Mouse (Mus musculus) limb, embryonic 14.5 days (tissue): Measurements from ENCODE around the gene Rab42. TPM values are rescaled to one million over a fixed set of nuclear protein-coding genes. Genes with fewer than 3 reads are reported as not detected.

Experiments
- ATAC-seq: fragments of 200-750 bp; cut with Nextera tagmentation; 2 replicates; pipeline ENCODE4 v1.8.0; 2017; ENCODE audit warnings: low read depth, moderate number of reproducible peaks, moderate TSS enrichment; ENCODE audit not compliant: low FRiP score
- DNase-seq: peaks from one replicate; pipeline ENCODE4 v3.0.0-alpha.2; 2015; ENCODE audit warnings: low spot score
- H3K27ac ChIP-seq: fragments of 300-500 bp; sonication (generic); replicated peaks from 2 replicates; pipeline ENCODE4 v1.5.1; 2014; ENCODE audit warnings: low read depth, mild to moderate bottlenecking, low read length, moderate library complexity, mixed read lengths
- H3K27me3 ChIP-seq: fragments of 300-500 bp; sonication (generic); 2 replicates; pipeline ENCODE4 v1.6.1; 2014; ENCODE audit warnings: low read length, mixed read lengths; ENCODE audit not compliant: control insufficient read depth, insufficient read depth
- H3K36me3 ChIP-seq: fragments of 300-500 bp; sonication (generic); 2 replicates; pipeline ENCODE4 v1.6.1; 2014; ENCODE audit warnings: mild to moderate bottlenecking, low read length, moderate library complexity, mixed read lengths; ENCODE audit not compliant: control insufficient read depth, insufficient read depth
- H3K4me1 ChIP-seq: fragments of 300-500 bp; sonication (generic); 2 replicates; pipeline ENCODE4 v1.6.1; 2014; ENCODE audit warnings: antibody characterized with exemption, low read length, mixed read lengths; ENCODE audit not compliant: control insufficient read depth, insufficient read depth
- H3K4me2 ChIP-seq: fragments of 300-500 bp; sonication (generic); replicated peaks from 2 replicates; pipeline ENCODE4 v1.6.1; 2014; ENCODE audit warnings: low read depth, mild to moderate bottlenecking, low read length, moderate library complexity; ENCODE audit not compliant: severe bottlenecking
- H3K4me3 ChIP-seq: fragments of 300-500 bp; sonication (generic); replicated peaks from 2 replicates; pipeline ENCODE4 v1.5.1; 2014; ENCODE audit warnings: low read length
- H3K9ac ChIP-seq: fragments of 300-500 bp; sonication (generic); 2 replicates; pipeline ENCODE4 v1.6.1; 2014; ENCODE audit warnings: mild to moderate bottlenecking, low read depth, low read length, moderate library complexity; ENCODE audit not compliant: severe bottlenecking
- H3K9me3 ChIP-seq: fragments of 300-500 bp; sonication (generic); 2 replicates; pipeline ENCODE4 v1.6.1; 2016; ENCODE audit warnings: low read length; ENCODE audit not compliant: control insufficient read depth
- POLR2A ChIP-seq: fragments of 200-500 bp; IDR thresholded peaks from 2 replicates; pipeline ENCODE4 v1.8.0; 2012; ENCODE audit warnings: inconsistent platforms, mild to moderate bottlenecking, moderate library complexity, borderline replicate concordance; ENCODE audit not compliant: insufficient read depth, insufficient read length; ENCODE audit errors: extremely low read depth
- WGBS: fragments of 180-500 bp; shearing (Covaris S2); extraction: QIAGEN DNeasy Blood & Tissue Kit; methylation state at CpG from one replicate; pipeline ENCODE4 v1.1.7; 2014; 5-methylcytosine and 5-hydroxymethylcytosine counted together
- polyA plus RNA-seq, 2 experiments: library from polyadenylated mRNA; depleted of rRNA in 1 of 2; stranded (reverse) in 1 of 2; unstranded in 1 of 2; fragments of >200 nt; fragmentation: Nextera tagmentation in 1 of 2; extraction: Ambion mirVana in 1 of 2; gene quantifications; 2 replicates each; pipeline versions ENCODE4 v1.2.1 to v1.2.3; 2012 to 2014

Gene Rab42
- polyA plus RNA-seq, 2 experiments: 1.2 to 2.0 TPM

DNA sequence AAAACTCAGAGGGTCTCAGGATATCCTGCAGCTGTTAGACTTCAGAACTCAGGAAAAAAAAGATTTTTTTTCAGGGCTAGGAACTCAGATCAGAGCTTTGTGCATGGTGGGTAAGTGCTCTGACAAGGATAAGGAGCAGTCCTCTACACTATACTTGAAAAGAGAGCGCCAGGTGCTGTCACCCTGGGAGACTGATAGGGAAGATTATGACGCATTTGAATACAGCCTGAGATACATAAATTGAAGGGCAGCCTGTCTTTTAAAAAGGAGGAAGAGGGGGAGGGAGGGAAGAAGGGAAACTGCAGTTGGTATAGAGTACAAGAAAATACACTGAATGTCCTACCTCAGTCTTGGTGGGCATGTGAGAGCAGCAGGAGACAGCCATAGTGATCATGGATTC is 49.6 kb downstream of the Rab42 start:
- H3K27ac ChIP-seq: no peak overlapping the region
- no peak overlapping the region for H3K4me2 ChIP-seq
- no peaks in the 10 kb centered on the region for H3K27me3 ChIP-seq
- no peak for TF ChIP-seq POLR2A
- no peaks in the 10 kb centered on the region for H3K4me1 ChIP-seq
- no peaks in the 10 kb centered on the region for H3K9me3 ChIP-seq
- DNase-seq (no peak), ATAC-seq (no peak)
- H3K4me3 ChIP-seq: no peak overlapping the region
- WGBS: 90% methylated on average over 2 of the region's 2 CpGs
- peaks cover 30% of the 10 kb centered on the region for H3K36me3 ChIP-seq
- H3K9ac ChIP-seq: no peak overlapping the region

- Histone ChIP-seq H3K36me3 (peaks cover 35% of the 10 kb centered on the region), H3K4me2 (no peak overlapping the region), H3K9ac (no peak overlapping the region), H3K27ac (no peak overlapping the region), H3K4me1 (no peaks in the 10 kb centered on the region), H3K4me3 (no peak overlapping the region), H3K9me3 (no peaks in the 10 kb centered on the region), H3K27me3 (no peaks in the 10 kb centered on the region)
- 92% methylated on average over 8 of the region's 8 CpGs for WGBS
- no peak for TF ChIP-seq POLR2A
- ATAC-seq (no peak), DNase-seq (no peak)
Measured at GRCm38 (mm10) chr4:132253128-132253527, 50.1 kb downstream of the Rab42 start.

Other genes with a start within 250 kb of the Rab42 start
- 0.08 and 0.12 TPM in 2 replicates for gene Gm10300, start 228.7 kb downstream of the Rab42 start, polyA plus RNA-seq (2012; rRNA removed)
- gene Gm10300, start 228.7 kb downstream of the Rab42 start, polyA plus RNA-seq (2014; fragmentation: Nextera tagmentation; extraction: Ambion mirVana): 0.08 TPM in 1 of 2 replicates, not detected in the other
- 60.6 and 61.3 TPM in 2 replicates for gene Epb41, start 228.1 kb downstream of the Rab42 start, polyA plus RNA-seq (2012; rRNA removed)
- 76.0 and 76.4 TPM in 2 replicates for gene Epb41, start 228.1 kb downstream of the Rab42 start, polyA plus RNA-seq (2014; fragmentation: Nextera tagmentation; extraction: Ambion mirVana)
- gene Oprd1, start 158.9 kb downstream of the Rab42 start, polyA plus RNA-seq (2012; rRNA removed): 0.65 and 0.91 TPM in 2 replicates
- 0.18 and 0.23 TPM in 2 replicates for gene Oprd1, start 158.9 kb downstream of the Rab42 start, polyA plus RNA-seq (2014; fragmentation: Nextera tagmentation; extraction: Ambion mirVana)
- gene Ythdf2, start 91.1 kb downstream of the Rab42 start, polyA plus RNA-seq (2012; rRNA removed): 32.3 and 34.1 TPM in 2 replicates
- 109 and 118 TPM in 2 replicates for gene Ythdf2, start 91.1 kb downstream of the Rab42 start, polyA plus RNA-seq (2014; fragmentation: Nextera tagmentation; extraction: Ambion mirVana)
- 33.8 and 34.2 TPM in 2 replicates for gene Gmeb1, start 41.8 kb downstream of the Rab42 start, polyA plus RNA-seq (2012; rRNA removed)
- gene Gmeb1, start 41.8 kb downstream of the Rab42 start, polyA plus RNA-seq (2014; fragmentation: Nextera tagmentation; extraction: Ambion mirVana): 28.4 and 34.0 TPM in 2 replicates
- 24.6 and 31.5 TPM in 2 replicates for gene Taf12, start 29.0 kb downstream of the Rab42 start, polyA plus RNA-seq (2012; rRNA removed)
- gene Taf12, start 29.0 kb downstream of the Rab42 start, polyA plus RNA-seq (2014; fragmentation: Nextera tagmentation; extraction: Ambion mirVana): 47.8 and 52.2 TPM in 2 replicates
- 30.4 and 36.6 TPM in 2 replicates for gene Trnau1ap, start 26.2 kb upstream of the Rab42 start, polyA plus RNA-seq (2012; rRNA removed)
- gene Trnau1ap, start 26.2 kb upstream of the Rab42 start, polyA plus RNA-seq (2014; fragmentation: Nextera tagmentation; extraction: Ambion mirVana): 74.4 and 77.5 TPM in 2 replicates
- gene Rcc1, start 50.2 kb upstream of the Rab42 start, polyA plus RNA-seq (2012; rRNA removed): 38.7 and 39.4 TPM in 2 replicates
- gene Rcc1, start 50.2 kb upstream of the Rab42 start, polyA plus RNA-seq (2014; fragmentation: Nextera tagmentation; extraction: Ambion mirVana): 41.3 and 42.0 TPM in 2 replicates
- gene Phactr4, start 119.1 kb upstream of the Rab42 start, polyA plus RNA-seq (2012; rRNA removed): 26.9 and 28.5 TPM in 2 replicates
- 23.6 and 25.9 TPM in 2 replicates for gene Phactr4, start 119.1 kb upstream of the Rab42 start, polyA plus RNA-seq (2014; fragmentation: Nextera tagmentation; extraction: Ambion mirVana)
- gene Med18, start 160.5 kb upstream of the Rab42 start, polyA plus RNA-seq (2012; rRNA removed): 9.1 and 9.7 TPM in 2 replicates
- gene Med18, start 160.5 kb upstream of the Rab42 start, polyA plus RNA-seq (2014; fragmentation: Nextera tagmentation; extraction: Ambion mirVana): 8.7 and 9.0 TPM in 2 replicates
- gene Sesn2, start 207.1 kb upstream of the Rab42 start, polyA plus RNA-seq (2012; rRNA removed): 6.4 and 7.4 TPM in 2 replicates
- 5.9 and 6.2 TPM in 2 replicates for gene Sesn2, start 207.1 kb upstream of the Rab42 start, polyA plus RNA-seq (2014; fragmentation: Nextera tagmentation; extraction: Ambion mirVana)
- gene Atpif1, start 230.3 kb upstream of the Rab42 start, polyA plus RNA-seq (2012; rRNA removed): 367 and 583 TPM in 2 replicates
- gene Atpif1, start 230.3 kb upstream of the Rab42 start, polyA plus RNA-seq (2014; fragmentation: Nextera tagmentation; extraction: Ambion mirVana): 966 and 986 TPM in 2 replicates
- 91.3 and 114 TPM in 2 replicates for gene Dnajc8, start 232.2 kb upstream of the Rab42 start, polyA plus RNA-seq (2012; rRNA removed)
- 144 and 153 TPM in 2 replicates for gene Dnajc8, start 232.2 kb upstream of the Rab42 start, polyA plus RNA-seq (2014; fragmentation: Nextera tagmentation; extraction: Ambion mirVana)